In genomic region chr7:80554180-80555021, GRCm38 (mm10) we compare ENCODE assay signal across 8 mouse cellular contexts. TPM values are rescaled to one million over a fixed set of nuclear protein-coding genes. Genes with fewer than 3 reads are reported as not detected.
DNase-seq lines count a peak whose midpoint lies in the region; ATAC-seq and TF ChIP-seq lines count a peak whose summit lies in the region.

No protein-coding gene starts in this region.

- no peak for TF ChIP-seq CTCF in heart, adult 2 months (IDR thresholded peaks at IDR 0.05)
- no peak for TF ChIP-seq CTCF in kidney, postnatal 0 days (IDR thresholded peaks at IDR 0.05; ENCODE audit: low read depth)

- no peak for TF ChIP-seq POLR2A in heart, adult 2 months (IDR thresholded peaks at IDR 0.05; ENCODE audit: insufficient read depth, low read depth, low read length)

- peak overlapping the region; percentile 34 for H3K27ac ChIP-seq in heart, adult 2 months
- H3K27ac ChIP-seq in kidney, postnatal 0 days, result peak overlapping the region; percentile 77

- peak; percentile 69 for ATAC-seq in kidney, postnatal 0 days (replicated peaks; ENCODE audit: low FRiP score, low read depth)
- ATAC-seq in monocyte, adult 5-6 weeks (replicated peaks; ENCODE audit: insufficient number of reproducible peaks, low FRiP score, low TSS enrichment, poor library complexity, severe bottlenecking), result peak; percentile 46; the same call in 1 of the 2 replicates

- no peaks in the 10 kb centered on the region for H3K27me3 ChIP-seq in heart, adult 2 months (ENCODE audit: control insufficient read depth, insufficient read depth, low read length)
- no peaks in the 10 kb centered on the region for H3K27me3 ChIP-seq in kidney, postnatal 0 days (ENCODE audit: insufficient read depth, low read length)

- H3K4me1 ChIP-seq in heart, adult 2 months (ENCODE audit: control insufficient read depth, insufficient read depth, low read length), result peaks cover 8% of the 10 kb centered on the region; the same call in 1 of the 2 replicates
- no peaks in the 10 kb centered on the region for H3K4me1 ChIP-seq in kidney, postnatal 0 days (replicated peaks; ENCODE audit: insufficient read depth, low read length)

- TF ChIP-seq EP300 in heart, adult 2 months (IDR thresholded peaks at IDR 0.05; ENCODE audit: insufficient read depth, low read depth, low read length), result no peak

- DNase-seq in embryo, embryonic 10.5 days (ENCODE audit: low spot score), result peak; percentile 8
- DNase-seq in embryo, embryonic 9.5 days (ENCODE audit: extremely low spot score), result no peak
- DNase-seq in CD4-positive helper T cell, adult 2 months (ENCODE audit: low read depth, low spot score), result peak; percentile 75
- peak; percentile 38 to 40 for DNase-seq in heart, adult 2 months
- DNase-seq in kidney, postnatal 0 days (ENCODE audit: low spot score), result peak; percentile 71
- peak; percentile 70 for DNase-seq in thymus, postnatal 4 days
- no peak for DNase-seq in adrenal gland, adult 18-20 months (ENCODE audit: low spot score in 2 of 2)

- H3K4me2 ChIP-seq in kidney, postnatal 0 days (ENCODE audit: low read length), result 0 out of 2 replicates have a peak overlapping the region, but pooled peaks have one; percentile 10

- intact Hi-C loops in heart, adult 2 months (cut with DNase I), result no loop called here

- no peaks in the 10 kb centered on the region for H3K79me2 ChIP-seq in heart, adult 2 months (replicated peaks; ENCODE audit: control insufficient read depth, insufficient read depth, low read length)

- H3K4me3 ChIP-seq in heart, adult 2 months, result no peak overlapping the region
- H3K4me3 ChIP-seq in kidney, postnatal 0 days (replicated peaks; ENCODE audit: low read depth, low read length), result no peak overlapping the region

- WGBS in heart, adult 2 months, result 40% methylated on average over 22 of the region's 22 CpGs
- WGBS in kidney, postnatal 0 days, result 29% methylated on average over 22 of the region's 22 CpGs

- no peak overlapping the region for H3K9ac ChIP-seq in heart, adult 2 months (ENCODE audit: low read depth, low read length)
- no peak overlapping the region; the same call in 1 of the 2 replicates for H3K9ac ChIP-seq in kidney, postnatal 0 days (ENCODE audit: low read depth, low read length)

- H3K9me3 ChIP-seq in kidney, postnatal 0 days (replicated peaks; ENCODE audit: low read length), result no peaks in the 10 kb centered on the region

- no peaks in the 10 kb centered on the region for H3K36me3 ChIP-seq in heart, adult 2 months (ENCODE audit: control insufficient read depth, insufficient read depth, low read length)
- no peaks in the 10 kb centered on the region for H3K36me3 ChIP-seq in kidney, postnatal 0 days (ENCODE audit: insufficient read depth, low read length)

RNA-seq across cellular contexts. Expression of gene Blm, which starts 19.5 kb away (rescaled TPM):
- 1 to 10 TPM in 1 of 2 experiments, under 1 TPM in 1; 0.91 to 1.3 TPM for total RNA-seq in heart, adult 2 months (2021)
- 0.59 and 0.67 TPM in 2 replicates for polyA plus RNA-seq in heart, adult 2 months (2012; rRNA removed)
- polyA plus RNA-seq in kidney, postnatal 0 days (2015; fragmentation: Nextera tagmentation; extraction: Ambion mirVana), result 6.7 and 8.5 TPM in 2 replicates
- 14.3 to 17.8 TPM (median 14.4 TPM) in 3 replicates for total RNA-seq in monocyte, adult 5-6 weeks (2017)
- 1 to 10 TPM in 1 of 2 experiments, under 1 TPM in 1; 0.86 to 2.2 TPM for total RNA-seq in adrenal gland, adult 18-20 months (2021)

Comparison
In these comparisons a context has a peak if more than half of its experiments do, and no peak if none do; other contexts are left out.
1. DNase-seq: peak in embryo, embryonic 10.5 days (single experiment), CD4-positive helper T cell, adult 2 months (single experiment), heart, adult 2 months (2 of 2), kidney, postnatal 0 days (single experiment) and thymus, postnatal 4 days (single experiment); none in embryo, embryonic 9.5 days (single experiment) and adrenal gland, adult 18-20 months (0 of 2).